Mouse (Mus musculus): Measurements from ENCODE around the gene Cep41. TPM values are rescaled to one million over a fixed set of nuclear protein-coding genes. Genes with fewer than 3 reads are reported as not detected.

The Cep41 gene
- polyA plus RNA-seq, 1 experiment: 6.6 TPM

DNA sequence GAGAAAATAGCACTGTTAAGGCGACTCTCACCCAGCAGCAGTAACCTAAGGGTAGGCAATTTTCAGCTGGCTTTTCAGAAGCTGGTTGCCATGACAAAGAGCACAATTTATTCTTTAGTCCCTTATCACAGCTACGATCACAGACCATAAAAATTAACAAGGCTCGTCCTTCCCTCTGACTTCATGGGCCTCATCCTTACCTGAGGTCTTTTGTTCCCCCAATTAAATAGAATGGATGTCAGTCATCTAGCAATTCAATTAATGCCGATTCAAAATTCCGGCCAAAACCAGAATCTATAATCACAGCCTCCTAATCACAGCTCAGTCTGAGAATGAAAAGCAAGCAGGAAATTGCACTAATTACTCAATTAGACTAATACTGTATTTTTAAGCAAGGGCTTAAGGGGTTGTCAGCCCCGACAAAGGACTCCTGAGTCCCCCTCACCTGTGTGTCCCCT is 39.1 kb downstream of the Cep41 start:
- TF ChIP-seq CTCF (IDR thresholded peaks at IDR 0.05; ENCODE audit: borderline replicate concordance, control insufficient read depth, extremely low read depth, insufficient read depth, low read length, poor library complexity) (no peak), POLR2A (IDR thresholded peaks at IDR 0.05; ENCODE audit: control insufficient read depth, extremely low read depth, insufficient read depth, low read length, poor library complexity) (no peak)
- H3K4me1 ChIP-seq (replicated peaks; ENCODE audit: control insufficient read depth, insufficient read depth, low read length): peaks cover 3% of the 10 kb centered on the region; the same call in 1 of the 2 replicates
- H3K36me3 ChIP-seq (ENCODE audit: control insufficient read depth, insufficient read depth, low read length): no peaks in the 10 kb centered on the region
- H3K27ac ChIP-seq (ENCODE audit: control insufficient read depth, insufficient read depth, low read length): no peak overlapping the region
- no peaks in the 10 kb centered on the region for H3K27me3 ChIP-seq (ENCODE audit: control insufficient read depth, insufficient read depth, low read length)
- no peak overlapping the region for H3K4me3 ChIP-seq (ENCODE audit: control insufficient read depth, insufficient read depth, low read length)
- 88% methylated on average over 6 of the region's 6 CpGs for WGBS
- DNase-seq: no peak

DNA sequence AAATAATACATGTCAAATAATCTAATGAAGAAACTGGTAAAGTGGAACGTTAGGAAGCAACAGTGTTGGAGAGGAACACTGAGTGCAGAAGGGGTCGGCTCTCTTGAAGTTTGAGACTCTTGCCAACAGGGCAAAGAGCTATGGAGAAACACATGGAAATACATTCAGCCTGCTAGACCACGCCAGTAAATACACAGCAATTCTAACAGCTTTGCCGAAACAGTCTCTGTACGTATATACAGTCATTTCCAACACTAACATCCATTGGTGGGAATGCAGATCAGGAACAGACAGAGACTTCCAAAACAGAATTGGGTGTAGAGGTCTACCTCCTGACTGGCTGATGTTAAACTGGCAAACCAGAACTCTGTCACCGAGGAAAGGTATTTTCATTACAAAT is 40.0 kb downstream of the Cep41 start:
- TF ChIP-seq POLR2A (IDR thresholded peaks at IDR 0.05; ENCODE audit: control insufficient read depth, extremely low read depth, insufficient read depth, low read length, poor library complexity) (no peak), CTCF (IDR thresholded peaks at IDR 0.05; ENCODE audit: borderline replicate concordance, control insufficient read depth, extremely low read depth, insufficient read depth, low read length, poor library complexity) (no peak)
- Histone ChIP-seq H3K36me3 (ENCODE audit: control insufficient read depth, insufficient read depth, low read length) (no peaks in the 10 kb centered on the region), H3K4me3 (ENCODE audit: control insufficient read depth, insufficient read depth, low read length) (no peak overlapping the region), H3K27ac (ENCODE audit: control insufficient read depth, insufficient read depth, low read length) (no peak overlapping the region), H3K4me1 (replicated peaks; ENCODE audit: control insufficient read depth, insufficient read depth, low read length) (peaks cover 3% of the 10 kb centered on the region; the same call in 1 of the 2 replicates), H3K27me3 (ENCODE audit: control insufficient read depth, insufficient read depth, low read length) (no peaks in the 10 kb centered on the region)
- WGBS: 95% methylated on average over 6 of the region's 6 CpGs
- DNase-seq: no peak

DNA sequence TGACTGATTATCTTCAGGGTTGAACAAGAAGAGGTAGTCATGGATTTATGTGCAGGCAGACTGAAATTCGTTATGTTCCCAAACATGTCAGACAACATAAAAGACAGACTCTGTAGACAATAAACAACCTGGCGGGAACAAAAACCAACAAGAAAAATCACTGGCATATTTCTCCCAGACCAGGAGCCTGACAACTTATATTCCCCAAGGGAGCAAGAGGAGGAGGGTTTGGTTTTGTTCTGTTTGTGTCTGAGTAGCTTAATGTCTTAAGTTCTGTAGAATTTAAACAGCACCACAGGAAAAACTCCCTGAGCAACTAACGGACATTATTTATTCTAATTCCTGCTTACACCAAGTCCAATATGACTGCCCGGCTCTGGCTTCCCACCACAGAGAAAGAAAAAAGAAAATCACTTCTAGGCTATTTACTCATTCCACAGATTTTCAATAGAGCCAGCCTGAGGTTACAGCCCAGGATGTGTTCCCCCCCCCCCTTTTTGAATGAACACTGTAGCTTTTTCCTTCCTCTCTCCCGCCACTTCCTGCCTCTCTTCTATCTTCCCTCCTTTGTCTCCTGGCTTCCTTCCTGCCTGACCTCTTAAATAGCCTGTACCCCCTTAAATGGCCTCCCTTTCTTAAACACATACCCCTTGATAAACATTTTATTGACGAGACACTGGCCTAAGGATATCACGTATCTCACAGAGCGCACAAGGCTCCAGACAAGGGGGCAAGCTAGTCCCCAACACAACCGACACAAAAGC is 40.9 kb downstream of the Cep41 start:
- DNase-seq: no peak
- Histone ChIP-seq H3K27me3 (ENCODE audit: control insufficient read depth, insufficient read depth, low read length) (no peaks in the 10 kb centered on the region), H3K36me3 (ENCODE audit: control insufficient read depth, insufficient read depth, low read length) (no peaks in the 10 kb centered on the region), H3K27ac (ENCODE audit: control insufficient read depth, insufficient read depth, low read length) (no peak overlapping the region), H3K4me3 (ENCODE audit: control insufficient read depth, insufficient read depth, low read length) (no peak overlapping the region), H3K4me1 (replicated peaks; ENCODE audit: control insufficient read depth, insufficient read depth, low read length) (peaks cover 3% of the 10 kb centered on the region; the same call in 1 of the 2 replicates)
- WGBS: 90% methylated on average over 9 of the region's 9 CpGs
- no peak for TF ChIP-seq POLR2A (IDR thresholded peaks at IDR 0.05; ENCODE audit: control insufficient read depth, extremely low read depth, insufficient read depth, low read length, poor library complexity)
- TF ChIP-seq CTCF (IDR thresholded peaks at IDR 0.05; ENCODE audit: borderline replicate concordance, control insufficient read depth, extremely low read depth, insufficient read depth, low read length, poor library complexity): no peak

DNA sequence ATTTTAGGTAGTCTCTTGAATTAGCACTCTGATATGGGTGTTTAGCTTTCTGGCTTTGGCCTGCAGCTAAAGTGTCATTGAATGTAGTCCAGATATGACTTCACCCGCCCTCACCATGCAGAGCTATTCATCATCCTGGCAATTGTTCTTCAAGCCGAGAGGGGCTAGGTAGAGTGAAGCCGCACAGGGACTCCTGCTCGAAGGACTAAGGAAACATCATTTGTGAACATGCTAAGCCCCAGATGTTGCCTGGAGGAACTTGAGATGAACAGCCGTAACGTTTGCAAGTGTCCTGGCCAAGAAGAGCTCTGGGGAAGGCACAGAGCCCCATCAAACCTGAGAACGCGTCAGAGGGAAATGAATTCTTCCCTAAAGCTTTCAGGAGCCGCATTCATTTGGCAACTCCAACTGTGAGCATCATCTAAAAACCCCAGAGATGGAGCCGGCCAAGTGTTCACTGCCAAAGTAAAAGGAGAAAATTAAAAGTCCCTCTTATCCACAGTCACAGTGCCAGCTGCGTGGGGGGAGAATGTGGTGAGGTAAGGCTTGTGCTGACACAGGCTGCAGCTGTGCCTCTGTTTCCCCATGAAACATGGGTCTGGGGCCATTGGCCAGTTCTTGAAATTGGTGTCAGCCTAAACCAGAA is 43.8 kb downstream of the Cep41 start:
- no peaks in the 10 kb centered on the region for H3K36me3 ChIP-seq (ENCODE audit: control insufficient read depth, insufficient read depth, low read length)
- no peak overlapping the region for H3K4me3 ChIP-seq (ENCODE audit: control insufficient read depth, insufficient read depth, low read length)
- no peaks in the 10 kb centered on the region for H3K4me1 ChIP-seq (replicated peaks; ENCODE audit: control insufficient read depth, insufficient read depth, low read length)
- DNase-seq: no peak
- WGBS: 94% methylated on average over 11 of the region's 11 CpGs
- no peaks in the 10 kb centered on the region for H3K27me3 ChIP-seq (ENCODE audit: control insufficient read depth, insufficient read depth, low read length)
- no peak overlapping the region for H3K27ac ChIP-seq (ENCODE audit: control insufficient read depth, insufficient read depth, low read length)
- TF ChIP-seq POLR2A (IDR thresholded peaks at IDR 0.05; ENCODE audit: control insufficient read depth, extremely low read depth, insufficient read depth, low read length, poor library complexity) (no peak), CTCF (IDR thresholded peaks at IDR 0.05; ENCODE audit: borderline replicate concordance, control insufficient read depth, extremely low read depth, insufficient read depth, low read length, poor library complexity) (no peak)

DNA sequence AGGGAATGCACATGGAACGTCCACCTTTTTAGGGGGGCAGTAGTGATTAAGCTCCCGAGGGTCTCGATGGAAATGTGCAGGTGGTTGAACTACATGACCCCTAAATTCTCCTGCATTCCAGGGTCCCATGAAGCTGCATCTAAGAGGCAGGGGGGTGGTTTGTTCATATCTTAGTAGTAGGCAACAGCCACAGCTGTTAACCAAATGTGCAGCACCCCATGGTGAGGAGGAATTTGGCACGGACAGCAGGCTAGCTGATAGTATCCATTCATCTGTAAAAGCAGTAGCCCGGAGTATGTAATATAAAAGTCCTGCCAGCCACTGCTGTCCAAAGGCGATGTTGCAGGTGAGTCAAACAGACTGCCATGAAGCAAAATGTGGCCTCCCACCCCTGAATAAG is 48.2 kb downstream of the Cep41 start:
- TF ChIP-seq CTCF (IDR thresholded peaks at IDR 0.05; ENCODE audit: borderline replicate concordance, control insufficient read depth, extremely low read depth, insufficient read depth, low read length, poor library complexity): no peak
- TF ChIP-seq POLR2A (IDR thresholded peaks at IDR 0.05; ENCODE audit: control insufficient read depth, extremely low read depth, insufficient read depth, low read length, poor library complexity): no peak
- H3K4me3 ChIP-seq (ENCODE audit: control insufficient read depth, insufficient read depth, low read length): no peak overlapping the region
- 96% methylated on average over 6 of the region's 6 CpGs for WGBS

DNA sequence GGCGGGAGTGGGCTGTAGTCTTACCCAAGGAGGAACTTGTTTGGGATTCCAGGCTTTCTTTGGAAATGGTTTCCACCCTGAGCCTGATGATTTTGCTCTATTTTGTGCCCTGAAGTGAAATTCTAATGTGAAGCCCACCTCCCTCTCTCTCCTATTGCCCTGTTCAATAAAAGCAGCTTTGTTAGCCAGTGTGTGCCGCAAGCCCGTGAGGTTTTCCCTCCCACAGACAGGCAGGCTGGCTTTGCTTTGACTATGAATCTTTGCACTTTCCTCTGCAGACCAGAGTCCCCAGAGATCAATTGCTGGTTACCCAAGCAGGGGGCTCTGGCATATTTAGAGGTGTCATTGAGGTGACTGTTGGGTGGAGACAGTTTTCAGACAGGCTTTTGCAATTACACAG is 49.1 kb downstream of the Cep41 start:
- TF ChIP-seq CTCF (IDR thresholded peaks at IDR 0.05; ENCODE audit: borderline replicate concordance, control insufficient read depth, extremely low read depth, insufficient read depth, low read length, poor library complexity) (no peak), POLR2A (IDR thresholded peaks at IDR 0.05; ENCODE audit: control insufficient read depth, extremely low read depth, insufficient read depth, low read length, poor library complexity) (no peak)
- 93% methylated on average over 3 of the region's 3 CpGs for WGBS
- no peaks in the 10 kb centered on the region for H3K36me3 ChIP-seq (ENCODE audit: control insufficient read depth, insufficient read depth, low read length)
- H3K4me3 ChIP-seq (ENCODE audit: control insufficient read depth, insufficient read depth, low read length): no peak overlapping the region
- no peaks in the 10 kb centered on the region for H3K27me3 ChIP-seq (ENCODE audit: control insufficient read depth, insufficient read depth, low read length)
- no peak for DNase-seq
- H3K27ac ChIP-seq (ENCODE audit: control insufficient read depth, insufficient read depth, low read length): no peak overlapping the region
- H3K4me1 ChIP-seq (replicated peaks; ENCODE audit: control insufficient read depth, insufficient read depth, low read length): no peaks in the 10 kb centered on the region

More for the DNA sequence above, 48.2 kb downstream of the Cep41 start:
- Histone ChIP-seq H3K27ac (ENCODE audit: control insufficient read depth, insufficient read depth, low read length) (no peak overlapping the region), H3K27me3 (ENCODE audit: control insufficient read depth, insufficient read depth, low read length) (no peaks in the 10 kb centered on the region), H3K4me1 (replicated peaks; ENCODE audit: control insufficient read depth, insufficient read depth, low read length) (no peaks in the 10 kb centered on the region), H3K36me3 (ENCODE audit: control insufficient read depth, insufficient read depth, low read length) (no peaks in the 10 kb centered on the region)
- DNase-seq: no peak
